Mouse (Mus musculus) small intestine, adult 2 months (tissue): ENCODE data around the gene Ptpra. TPM values are rescaled to one million over a fixed set of nuclear protein-coding genes. Genes with fewer than 3 reads are reported as not detected.

ENCODE experiments used
- H3K27ac ChIP-seq: fragments of 200-500 bp; 2 replicates; pipeline ENCODE4 v1.5.1; 2012; ENCODE audit warnings: low read depth, low read length, control low read depth, inconsistent platforms; ENCODE audit not compliant: insufficient read depth
- H3K27me3 ChIP-seq: fragments of 200-500 bp; 2 replicates; pipeline ENCODE4 v1.6.1; 2012; ENCODE audit warnings: mild to moderate bottlenecking, moderate library complexity, low read length, inconsistent platforms; ENCODE audit not compliant: control insufficient read depth, insufficient read depth
- H3K36me3 ChIP-seq: fragments of 200-500 bp; 2 replicates; pipeline ENCODE4 v1.6.1; 2012; ENCODE audit warnings: mild to moderate bottlenecking, low read length, control low read depth, inconsistent platforms; ENCODE audit not compliant: control insufficient read depth, insufficient read depth
- H3K4me1 ChIP-seq: fragments of 200-500 bp; 2 replicates; pipeline ENCODE4 v1.6.1; 2012; ENCODE audit warnings: low read length, inconsistent platforms, mixed read lengths; ENCODE audit not compliant: control insufficient read depth, insufficient read depth, insufficient read length
- H3K4me3 ChIP-seq: fragments of 200-500 bp; 2 replicates; pipeline ENCODE4 v1.5.1; 2012; ENCODE audit warnings: low read depth, mild to moderate bottlenecking, control low read depth, inconsistent platforms, low read length, moderate library complexity
- CTCF ChIP-seq: fragments of 200-500 bp; IDR thresholded peaks from 2 replicates; pipeline ENCODE4 v1.5.1; 2012; ENCODE audit warnings: low read depth, mild to moderate bottlenecking, control low read depth, inconsistent platforms, low read length, moderate library complexity, mixed read lengths; ENCODE audit not compliant: insufficient replicate concordance, insufficient read length; ENCODE audit errors: extremely low read depth
- POLR2A ChIP-seq: fragments of 200-500 bp; IDR thresholded peaks from 2 replicates; pipeline ENCODE4 v1.6.1; 2012; ENCODE audit warnings: low read depth, mild to moderate bottlenecking, control low read depth, inconsistent platforms, low read length, moderate library complexity
- WGBS: fragments of 180-500 bp; shearing (Covaris S2); methylation state at CpG from one replicate; pipeline ENCODE4 v1.1.7; 2018; 5-methylcytosine and 5-hydroxymethylcytosine counted together
- polyA plus RNA-seq: library from polyadenylated mRNA; depleted of rRNA; stranded (reverse); fragments of >200 nt; gene quantifications from 2 replicates; pipeline ENCODE4 v1.2.3, GENCODE M21; 2012

Ptpra gene
- polyA plus RNA-seq, 1 experiment: 21.8 TPM

DNA sequence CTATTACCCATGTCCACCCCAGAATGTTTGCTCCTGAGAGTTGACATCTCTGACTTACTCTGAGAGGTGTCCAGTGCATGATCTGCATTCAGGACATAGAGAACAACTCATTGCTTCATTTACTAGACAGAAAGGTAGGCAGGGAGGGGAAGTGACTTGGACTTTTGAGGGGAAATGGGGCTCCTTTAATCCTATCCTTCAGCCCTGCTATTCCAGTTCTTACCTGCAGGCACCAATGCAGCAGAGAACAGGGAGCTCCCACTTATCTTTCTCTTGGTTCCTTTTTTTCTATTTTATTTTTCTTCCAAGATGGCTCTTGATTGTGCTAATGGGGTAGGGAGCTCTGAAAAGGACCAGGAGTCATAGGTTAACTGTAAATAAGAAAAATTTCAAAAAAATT is 1.6 kb upstream of the Ptpra start:
- Histone ChIP-seq H3K27me3 (no peaks in the 10 kb centered on the region), H3K4me1 (peaks cover 12% of the 10 kb centered on the region; the same call in 1 of the 2 replicates), H3K27ac (no peak overlapping the region), H3K36me3 (peaks cover 9% of the 10 kb centered on the region), H3K4me3 (no peak overlapping the region)
- TF ChIP-seq POLR2A (no peak), CTCF (no peak)

DNA sequence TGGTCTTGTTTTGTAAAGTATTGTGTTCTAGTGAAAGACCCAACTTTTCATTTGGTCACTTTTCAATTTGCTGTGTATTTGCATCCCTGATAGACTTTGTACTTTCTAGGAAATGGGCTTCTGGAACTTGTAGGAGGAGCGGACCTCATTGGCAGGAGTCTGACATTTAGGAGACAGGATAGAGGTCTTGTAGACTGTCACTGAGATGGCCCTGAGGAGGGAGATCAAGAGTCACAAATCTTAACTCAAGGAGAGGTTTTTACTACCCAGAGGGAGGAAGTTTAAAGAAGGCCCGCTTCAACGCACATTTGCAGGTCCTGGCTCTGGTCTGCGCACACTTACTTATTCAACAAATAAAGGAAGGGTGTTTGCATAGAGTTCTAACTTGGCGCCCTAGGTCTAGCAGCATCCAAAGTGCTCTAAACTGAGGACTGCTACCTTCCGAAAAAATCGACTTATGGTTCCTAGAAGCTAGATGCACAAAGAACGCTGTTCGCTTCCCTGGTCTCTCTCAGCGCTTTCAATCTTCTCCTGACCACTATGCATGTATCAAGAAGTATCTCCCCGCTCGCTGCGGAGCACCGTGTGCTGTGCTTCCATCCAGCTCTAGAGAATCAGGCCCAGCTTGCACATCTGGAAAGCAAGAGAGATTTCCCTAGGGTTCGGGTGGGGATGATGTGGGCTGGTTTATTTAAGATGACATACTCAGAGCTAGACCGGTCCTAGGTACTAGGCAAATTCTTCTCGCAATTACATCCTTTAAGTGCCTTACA is 871 bp upstream of the Ptpra start:
- peak overlapping the region; percentile 88 for H3K4me3 ChIP-seq
- peaks cover 12% of the 10 kb centered on the region; the same call in 1 of the 2 replicates for H3K4me1 ChIP-seq
- no peak overlapping the region for H3K27ac ChIP-seq
- H3K27me3 ChIP-seq: no peaks in the 10 kb centered on the region
- WGBS: 5% methylated on average over 17 of the region's 17 CpGs
- TF ChIP-seq CTCF (no peak), POLR2A (no peak)
- peaks cover 3% of the 10 kb centered on the region for H3K36me3 ChIP-seq

DNA sequence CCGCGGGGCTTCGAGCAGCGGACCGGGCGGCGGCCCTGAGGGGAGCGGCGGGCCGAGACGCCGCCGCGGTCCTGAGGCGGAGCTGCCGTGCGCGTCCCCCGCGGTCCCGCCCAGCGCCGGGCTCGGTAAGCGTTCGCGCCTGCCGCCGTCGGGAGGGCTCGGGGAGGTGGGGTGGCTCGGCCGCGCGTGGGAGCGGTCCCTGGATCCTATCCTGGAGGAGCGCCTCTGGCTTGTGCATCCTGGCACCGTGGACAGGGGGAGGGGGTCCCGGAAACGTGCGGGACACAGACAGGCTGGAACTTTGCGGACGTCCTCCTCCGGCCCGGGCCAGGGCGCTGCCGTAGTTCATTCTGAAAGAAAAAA is 337 bp downstream of the Ptpra start:
- Histone ChIP-seq H3K4me1 (peaks cover 12% of the 10 kb centered on the region; the same call in 1 of the 2 replicates), H3K36me3 (no peaks in the 10 kb centered on the region), H3K4me3 (peak overlapping the region; percentile 88), H3K27me3 (no peaks in the 10 kb centered on the region), H3K27ac (peak overlapping the region; percentile 67; the same call in 1 of the 2 replicates)
- no peak for TF ChIP-seq POLR2A
- TF ChIP-seq CTCF: no peak
- WGBS: under 1% methylated on average over 47 of the region's 47 CpGs

DNA sequence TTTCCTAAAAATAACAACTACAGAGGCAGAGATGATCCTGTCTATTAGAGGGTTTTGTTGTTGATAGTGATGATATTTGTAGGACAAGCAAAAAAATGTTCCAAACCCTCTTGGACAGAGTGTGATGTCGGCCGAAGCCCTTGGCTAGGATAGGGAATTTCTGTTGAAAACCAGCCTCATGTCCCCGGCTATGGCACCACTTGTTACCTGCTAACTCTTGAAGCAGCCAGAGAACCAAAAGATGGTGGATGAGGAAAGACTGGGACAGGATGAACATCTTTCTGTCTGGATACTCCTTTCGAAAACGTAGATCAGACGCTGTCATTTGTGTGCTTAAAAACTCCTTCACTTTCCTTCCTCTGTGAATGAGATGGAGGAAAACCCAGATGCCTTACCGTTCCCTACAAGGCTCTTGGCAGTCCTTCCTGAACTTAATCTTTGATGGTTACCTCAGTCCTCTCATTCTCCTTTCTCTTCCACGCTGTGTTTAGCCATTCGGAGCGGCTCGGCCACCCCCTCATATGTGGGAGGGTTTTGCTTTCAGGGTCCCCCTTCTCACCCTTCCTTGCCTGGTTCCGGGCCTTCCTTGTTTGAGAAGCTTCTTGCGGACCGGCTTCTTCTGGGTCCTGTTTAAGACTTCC is 1.1 kb downstream of the Ptpra start:
- H3K27ac ChIP-seq: no peak overlapping the region
- no peak overlapping the region for H3K4me3 ChIP-seq
- no peaks in the 10 kb centered on the region for H3K36me3 ChIP-seq
- TF ChIP-seq POLR2A (no peak), CTCF (no peak)
- no peaks in the 10 kb centered on the region for H3K27me3 ChIP-seq
- H3K4me1 ChIP-seq: peaks cover 12% of the 10 kb centered on the region; the same call in 1 of the 2 replicates
- 43% methylated on average over 14 of the region's 14 CpGs for WGBS

DNA sequence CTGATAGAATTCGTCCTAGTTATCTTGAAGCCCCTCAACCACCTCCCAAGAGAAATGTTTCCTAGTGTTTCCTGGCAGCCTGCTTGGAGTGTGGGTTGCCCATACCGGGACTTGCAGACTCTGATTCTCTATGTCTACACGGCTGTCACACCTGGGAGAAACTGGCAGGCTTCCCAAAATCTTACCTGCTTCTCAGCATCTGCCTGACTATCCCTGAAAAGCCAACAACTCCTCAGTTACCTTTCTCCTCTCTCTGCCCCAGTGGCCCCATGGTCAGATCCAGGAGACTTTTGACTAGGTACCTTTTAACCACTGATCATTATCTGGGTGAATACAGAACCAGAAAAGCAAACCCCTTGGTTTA is 1.6 kb downstream of the Ptpra start:
- no peak for TF ChIP-seq CTCF
- no peak for TF ChIP-seq POLR2A
- no peaks in the 10 kb centered on the region for H3K27me3 ChIP-seq
- WGBS: 17% methylated on average over 3 of the region's 3 CpGs
- no peak overlapping the region for H3K4me3 ChIP-seq
- H3K4me1 ChIP-seq: peaks cover 12% of the 10 kb centered on the region; the same call in 1 of the 2 replicates
- H3K27ac ChIP-seq: no peak overlapping the region
- no peaks in the 10 kb centered on the region for H3K36me3 ChIP-seq

DNA sequence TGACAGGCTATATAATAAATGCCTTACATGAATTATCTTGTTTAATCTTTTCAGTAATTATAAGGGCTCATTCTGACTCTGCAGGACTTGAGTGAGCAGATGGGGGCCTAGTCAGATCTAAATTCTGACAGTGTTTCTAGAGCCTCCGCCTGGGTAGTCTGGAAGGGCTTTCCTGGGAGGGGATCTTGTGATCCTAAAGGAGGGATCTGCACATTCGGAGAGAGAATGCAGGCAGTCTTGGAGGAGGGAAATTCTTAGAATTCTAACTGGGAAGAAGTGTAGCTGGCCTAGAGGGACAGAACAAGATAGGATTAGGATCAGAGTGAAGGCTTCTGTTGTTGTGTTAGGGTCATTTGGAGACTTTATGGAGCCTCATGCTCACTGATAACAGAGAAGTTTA is 2.2 kb downstream of the Ptpra start:
- Histone ChIP-seq H3K36me3 (no peaks in the 10 kb centered on the region), H3K27ac (no peak overlapping the region), H3K27me3 (no peaks in the 10 kb centered on the region), H3K4me1 (peaks cover 12% of the 10 kb centered on the region; the same call in 1 of the 2 replicates), H3K4me3 (no peak overlapping the region)
- TF ChIP-seq POLR2A: no peak
- TF ChIP-seq CTCF: no peak
- 51% methylated on average over 2 of the region's 2 CpGs for WGBS

DNA sequence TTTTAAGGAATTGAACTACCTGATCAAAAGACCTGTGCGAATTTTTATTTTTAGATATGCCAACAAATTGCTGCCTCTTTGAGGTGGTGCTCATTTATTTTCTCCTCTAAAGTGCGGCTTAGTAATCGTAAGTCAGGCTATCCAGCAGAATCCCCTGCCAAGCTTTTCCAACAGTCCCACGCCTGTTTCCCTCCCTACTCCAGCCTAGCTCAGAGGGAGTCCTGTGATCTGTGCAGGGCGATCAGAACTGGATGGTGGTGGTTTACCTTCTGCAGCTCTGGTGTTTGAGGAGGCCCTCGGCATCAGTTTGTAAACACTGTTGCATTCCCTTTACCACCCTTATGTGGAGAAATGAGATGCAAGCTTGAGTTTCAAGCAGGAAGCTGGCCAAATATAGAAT is 3.3 kb downstream of the Ptpra start:
- WGBS: 82% methylated on average over 6 of the region's 6 CpGs
- no peaks in the 10 kb centered on the region for H3K36me3 ChIP-seq
- peaks cover 12% of the 10 kb centered on the region; the same call in 1 of the 2 replicates for H3K4me1 ChIP-seq
- no peaks in the 10 kb centered on the region for H3K27me3 ChIP-seq
- TF ChIP-seq CTCF: no peak
- TF ChIP-seq POLR2A: no peak
- no peak overlapping the region for H3K27ac ChIP-seq
- H3K4me3 ChIP-seq: no peak overlapping the region
